In genomic region chr1:24677706-24678105, GRCm38 (mm10) we compare ENCODE assay signal across 8 mouse cellular contexts. TPM values are rescaled to one million over a fixed set of nuclear protein-coding genes. Genes with fewer than 3 reads are reported as not detected.
DNase-seq lines count a peak whose midpoint lies in the region; ATAC-seq and TF ChIP-seq lines count a peak whose summit lies in the region.

No protein-coding gene starts in this region.

- peak overlapping the region; percentile 68 for H3K4me2 ChIP-seq in midbrain, embryonic 13.5 days (replicated peaks)

- H3K27ac ChIP-seq in embryonic fibroblast, embryonic 13.5 days (ENCODE audit: insufficient read depth, low read length): no peak overlapping the region
- H3K27ac ChIP-seq in midbrain, embryonic 13.5 days: no peak overlapping the region

- TF ChIP-seq POLR2A in embryonic fibroblast, embryonic 13.5 days (IDR thresholded peaks at IDR 0.05; ENCODE audit: low read depth, low read length): no peak

- H3K36me3 ChIP-seq in midbrain, embryonic 13.5 days: no peaks in the 10 kb centered on the region

- intact Hi-C loops in heart, postnatal 10 days (cut with DNase I): loop anchor here (2.0 to 5.0 kb wide), 3 partner anchors 21 to 755 kb away; partner anchors contain the start of gene Smap1

- peak; percentile 13 for ATAC-seq in midbrain, embryonic 13.5 days

- 86% methylated on average over 9 of the region's 9 CpGs for WGBS in midbrain, embryonic 13.5 days

- H3K9ac ChIP-seq in midbrain, embryonic 13.5 days (replicated peaks): peak overlapping the region; percentile 89

- H3K27me3 ChIP-seq in midbrain, embryonic 13.5 days: no peaks in the 10 kb centered on the region

- TF ChIP-seq CTCF in embryonic fibroblast, embryonic 13.5 days (IDR thresholded peaks at IDR 0.05; ENCODE audit: borderline replicate concordance, insufficient read depth, low read length): no peak

- no peaks in the 10 kb centered on the region for H3K9me3 ChIP-seq in midbrain, embryonic 13.5 days

- H3K4me1 ChIP-seq in embryonic fibroblast, embryonic 13.5 days (ENCODE audit: control insufficient read depth, insufficient read depth, low read length): no peaks in the 10 kb centered on the region
- H3K4me1 ChIP-seq in midbrain, embryonic 13.5 days (replicated peaks): peaks cover 16% of the 10 kb centered on the region

- H3K4me3 ChIP-seq in embryonic fibroblast, embryonic 13.5 days (ENCODE audit: insufficient read depth, low read length): peak overlapping the region; percentile 83; the same call in 1 of the 2 replicates
- peak overlapping the region; percentile 82 for H3K4me3 ChIP-seq in midbrain, embryonic 13.5 days (replicated peaks)

- DNase-seq in heart, adult 8-10 months (ENCODE audit: low spot score): peak; percentile 16
- no peak for DNase-seq in heart, postnatal 10 days
- peak; percentile 84 for DNase-seq in ES-CJ7 (ENCODE audit: low read depth, low spot score)
- peak; percentile 34 for DNase-seq in kidney, adult 9 months
- DNase-seq in frontal cortex, postnatal 36 days (ENCODE audit: low spot score in 2 of 2): no peak
- no peak for DNase-seq in c-Kit-positive CD71-positive TER-119-positive erythroid progenitor cells, embryonic 14.5 days (ENCODE audit: low spot score)

RNA-seq across cellular contexts. Expression of gene Lmbrd1, which starts 0.7 kb away (rescaled TPM):
- 10 to 100 TPM; 37.3 to 54.8 (median 47.6) TPM for total RNA-seq in heart, adult 8-10 months (2022)
- 10 to 100 TPM; 36.5 to 39.9 TPM for total RNA-seq in heart, postnatal 10 days (2021)
- polyA plus RNA-seq in embryonic fibroblast, embryonic 13.5 days (2011; ENCODE audit: insufficient read length, low read depth, missing spikeins): 70.2 and 76.7 TPM in 2 replicates
- 37.1 and 38.7 TPM in 2 replicates for polyA plus RNA-seq in midbrain, embryonic 13.5 days (2015; fragmentation: Nextera tagmentation; extraction: Ambion mirVana)

Comparison
In these comparisons a context has a peak if more than half of its experiments do, and no peak if none do; other contexts are left out.
1. DNase-seq: peak in heart, adult 8-10 months (single experiment), ES-CJ7 (single experiment) and kidney, adult 9 months (single experiment); none in heart, postnatal 10 days (0 of 2), frontal cortex, postnatal 36 days (0 of 2) and c-Kit-positive CD71-positive TER-119-positive erythroid progenitor cells, embryonic 14.5 days (single experiment).